Mouse (Mus musculus) heart, embryonic 11.5 days (tissue): ENCODE measurements around the gene 2010111I01Rik. TPM values are rescaled to one million over a fixed set of nuclear protein-coding genes. Genes with fewer than 3 reads are reported as not detected.

Experiments used
- ATAC-seq: fragments of 200-750 bp; cut with Nextera tagmentation; replicated peaks from 2 replicates; pipeline ENCODE4 v1.8.0; 2017; ENCODE audit warnings: moderate library complexity; ENCODE audit not compliant: insufficient number of reproducible peaks, low FRiP score, low TSS enrichment
- H3K27ac ChIP-seq: fragments of 300-500 bp; sonication (generic); 2 replicates; pipeline ENCODE4 v1.5.1; 2014; ENCODE audit warnings: mild to moderate bottlenecking, low read depth, low read length
- H3K27me3 ChIP-seq: fragments of 300-500 bp; sonication (generic); 2 replicates; pipeline ENCODE4 v1.6.1; 2014; ENCODE audit warnings: mild to moderate bottlenecking, low read length, mixed read lengths; ENCODE audit not compliant: control insufficient read depth, insufficient read depth
- H3K36me3 ChIP-seq: fragments of 300-500 bp; sonication (generic); 2 replicates; pipeline ENCODE4 v1.6.1; 2014; ENCODE audit warnings: mild to moderate bottlenecking, low read length, moderate library complexity, mixed read lengths; ENCODE audit not compliant: control insufficient read depth, insufficient read depth
- H3K4me1 ChIP-seq: fragments of 300-500 bp; sonication (generic); 2 replicates; pipeline ENCODE4 v1.6.1; 2014; ENCODE audit warnings: low read length; ENCODE audit not compliant: control insufficient read depth, insufficient read depth
- H3K4me2 ChIP-seq: fragments of 300-500 bp; sonication (generic); 2 replicates; pipeline ENCODE4 v1.6.1; 2014; ENCODE audit warnings: mild to moderate bottlenecking, moderate library complexity
- H3K4me3 ChIP-seq: fragments of 300-500 bp; sonication (generic); 2 replicates; pipeline ENCODE4 v1.5.1; 2014; ENCODE audit warnings: low read depth, low read length
- H3K9ac ChIP-seq: fragments of 300-500 bp; sonication (generic); 2 replicates; pipeline ENCODE4 v1.6.1; 2014; ENCODE audit warnings: mild to moderate bottlenecking, low read depth, low read length, moderate library complexity
- H3K9me3 ChIP-seq: fragments of 300-500 bp; sonication (generic); replicated peaks from 2 replicates; pipeline ENCODE4 v1.6.1; 2016; ENCODE audit warnings: low read length; ENCODE audit not compliant: control insufficient read depth
- WGBS: fragments of 180-500 bp; shearing (Covaris S2); extraction: QIAGEN DNeasy Blood & Tissue Kit; methylation state at CpG from one replicate; pipeline ENCODE4 v1.1.7; 2014; ENCODE audit not compliant: insufficient replicate concordance; 5-methylcytosine and 5-hydroxymethylcytosine counted together
- polyA plus RNA-seq: library from polyadenylated mRNA; unstranded; fragments of >200 nt; fragmentation: Nextera tagmentation; extraction: Ambion mirVana; gene quantifications from 2 replicates; pipeline ENCODE4 v1.2.1, GENCODE M21; 2014

The 2010111I01Rik gene
- polyA plus RNA-seq, 1 experiment from 2014 or later, result 58.9 TPM

DNA sequence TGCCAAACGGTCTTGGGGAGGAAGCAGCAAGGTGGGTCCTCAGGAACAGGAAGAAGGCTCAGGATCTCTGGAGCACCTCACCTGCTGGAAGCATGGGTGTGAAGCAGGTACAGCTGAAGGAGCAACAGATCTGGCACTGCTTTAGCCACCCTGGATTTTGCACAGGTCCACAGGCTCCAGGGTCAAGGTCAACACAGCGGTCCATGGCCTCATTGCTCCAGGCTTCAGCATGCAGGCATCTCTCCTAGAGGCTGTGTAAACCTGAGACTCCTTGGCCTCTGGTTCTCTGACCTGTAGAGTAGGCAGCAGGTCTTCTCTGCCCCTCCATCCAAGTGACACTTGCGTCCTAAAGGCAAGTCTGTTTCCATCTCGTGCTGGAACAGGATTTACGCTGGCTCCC is 334.2 kb downstream of the 2010111I01Rik start:
- ATAC-seq, result no peak
- Histone ChIP-seq H3K4me2 (no peak overlapping the region), H3K27ac (no peak overlapping the region), H3K36me3 (peaks cover 46% of the 10 kb centered on the region), H3K4me3 (no peak overlapping the region), H3K27me3 (no peaks in the 10 kb centered on the region), H3K9ac (no peak overlapping the region), H3K9me3 (no peaks in the 10 kb centered on the region), H3K4me1 (peaks cover 10% of the 10 kb centered on the region)
- WGBS, result 88% methylated on average over 5 of the region's 5 CpGs

DNA sequence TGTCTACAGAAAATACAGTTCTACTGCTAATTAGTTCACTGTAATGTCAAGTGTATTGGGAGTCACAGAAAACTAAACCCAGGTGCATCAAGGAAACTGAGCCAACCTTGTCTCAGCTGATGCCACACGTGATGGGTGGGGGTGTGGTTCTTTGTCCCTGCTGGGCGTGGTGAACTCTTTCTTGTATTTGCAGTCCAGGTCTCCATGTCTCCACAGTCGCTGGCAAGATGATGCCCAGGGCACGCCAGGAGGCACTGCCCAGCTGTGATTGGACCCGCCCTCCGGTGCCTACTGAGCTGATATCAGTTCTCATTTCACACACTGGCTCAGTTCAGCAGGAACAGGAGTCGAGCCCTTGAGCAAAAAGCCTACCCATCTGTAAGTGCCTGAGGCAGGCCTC is 336.2 kb downstream of the 2010111I01Rik start:
- Histone ChIP-seq H3K36me3 (peaks cover 49% of the 10 kb centered on the region), H3K4me1 (peaks cover 5% of the 10 kb centered on the region; the same call in 1 of the 2 replicates), H3K27ac (no peak overlapping the region), H3K27me3 (no peaks in the 10 kb centered on the region), H3K9me3 (no peaks in the 10 kb centered on the region), H3K9ac (no peak overlapping the region), H3K4me2 (no peak overlapping the region), H3K4me3 (no peak overlapping the region)
- no peak for ATAC-seq
- 80% methylated on average over 7 of the region's 7 CpGs for WGBS

DNA sequence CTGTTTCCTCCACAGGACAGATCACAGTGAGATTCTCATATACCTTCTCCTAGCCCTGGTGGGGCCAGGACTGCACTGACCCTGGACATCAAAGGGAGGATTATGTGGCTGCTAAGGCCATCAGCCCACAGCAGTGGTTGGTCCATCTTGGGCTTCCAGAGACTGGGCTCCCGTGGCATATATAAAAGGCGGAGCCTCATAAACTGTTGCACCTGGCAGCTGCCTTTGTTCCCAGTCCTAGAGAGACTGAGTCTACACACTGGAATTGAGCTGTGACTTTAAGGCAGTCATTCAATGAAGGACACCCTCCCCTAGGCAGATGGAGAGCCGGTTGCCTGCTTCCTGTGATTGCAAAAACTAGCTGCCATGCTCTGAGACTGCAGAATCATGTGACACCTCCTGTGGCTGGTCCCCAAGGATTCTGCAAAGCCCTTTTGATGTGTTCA is 337.1 kb downstream of the 2010111I01Rik start:
- Histone ChIP-seq H3K9me3 (no peaks in the 10 kb centered on the region), H3K36me3 (peaks cover 50% of the 10 kb centered on the region), H3K27me3 (no peaks in the 10 kb centered on the region), H3K4me2 (no peak overlapping the region), H3K4me3 (no peak overlapping the region), H3K4me1 (peaks cover 5% of the 10 kb centered on the region; the same call in 1 of the 2 replicates), H3K9ac (no peak overlapping the region), H3K27ac (no peak overlapping the region)
- ATAC-seq, result no peak
- WGBS, result 54% methylated on average over 3 of the region's 3 CpGs

DNA sequence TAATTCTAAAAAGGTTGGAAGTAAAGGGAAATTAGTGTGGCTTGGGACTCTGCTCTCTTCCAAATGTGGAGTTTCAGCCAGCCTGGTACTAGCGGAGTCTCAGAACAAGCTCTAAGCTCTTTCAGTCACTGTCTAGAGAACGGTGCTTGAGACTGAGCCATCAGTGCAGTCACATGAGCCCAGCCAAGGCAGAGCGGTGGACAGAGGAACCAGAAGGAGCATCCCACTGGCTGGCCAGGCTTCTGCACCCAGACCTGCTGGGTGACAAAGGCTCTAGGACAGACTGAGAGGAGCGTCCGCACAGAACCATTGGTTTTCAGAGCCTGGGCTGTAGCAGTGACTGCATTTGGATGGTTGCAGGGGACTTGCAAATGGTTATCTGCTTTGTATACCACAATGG is 337.7 kb downstream of the 2010111I01Rik start:
- WGBS, result 86% methylated on average over 5 of the region's 5 CpGs
- ATAC-seq, result no peak
- H3K9me3 ChIP-seq, result no peaks in the 10 kb centered on the region
- H3K36me3 ChIP-seq, result peaks cover 47% of the 10 kb centered on the region
- no peak overlapping the region for H3K9ac ChIP-seq
- no peaks in the 10 kb centered on the region for H3K27me3 ChIP-seq
- no peak overlapping the region for H3K4me2 ChIP-seq
- no peak overlapping the region for H3K4me3 ChIP-seq
- peaks cover 5% of the 10 kb centered on the region; the same call in 1 of the 2 replicates for H3K4me1 ChIP-seq
- H3K27ac ChIP-seq, result no peak overlapping the region

DNA sequence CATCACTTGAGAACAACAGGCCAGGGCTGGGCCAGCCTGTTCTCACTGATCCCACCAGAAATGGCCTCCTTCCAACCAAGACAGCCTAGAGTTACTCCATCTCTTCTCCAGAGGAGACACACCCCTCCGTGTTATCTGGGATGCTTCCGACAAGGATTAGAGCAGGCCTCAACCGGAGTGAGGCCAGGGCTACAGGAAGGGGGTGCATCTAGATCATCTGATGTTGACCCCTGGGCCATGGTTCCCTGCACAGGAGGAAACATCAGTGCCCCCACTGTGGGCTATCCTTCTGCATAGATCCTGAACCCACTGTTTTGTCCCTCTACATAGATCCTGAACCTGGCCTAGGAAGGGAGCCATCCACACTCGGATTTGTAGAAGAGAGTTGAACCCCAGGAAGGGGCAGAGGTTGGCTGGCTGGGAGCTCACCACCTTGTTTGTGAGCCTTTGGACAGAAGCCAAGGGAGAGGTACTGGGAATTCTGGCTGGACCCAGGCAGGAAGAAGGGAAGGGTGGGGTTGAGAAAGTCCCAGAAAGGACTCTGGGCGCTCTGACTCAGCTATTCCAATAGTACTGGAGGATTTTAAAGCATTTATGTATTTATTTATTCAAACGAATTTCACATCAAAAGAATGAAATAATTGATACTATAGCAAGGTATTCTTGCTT is 339.6 kb downstream of the 2010111I01Rik start:
- Histone ChIP-seq H3K9ac (no peak overlapping the region), H3K27me3 (no peaks in the 10 kb centered on the region), H3K9me3 (no peaks in the 10 kb centered on the region), H3K27ac (no peak overlapping the region), H3K36me3 (peaks cover 33% of the 10 kb centered on the region), H3K4me3 (no peak overlapping the region), H3K4me2 (no peak overlapping the region), H3K4me1 (peaks cover 14% of the 10 kb centered on the region)
- no peak for ATAC-seq
- WGBS, result 66% methylated on average over 6 of the region's 6 CpGs

DNA sequence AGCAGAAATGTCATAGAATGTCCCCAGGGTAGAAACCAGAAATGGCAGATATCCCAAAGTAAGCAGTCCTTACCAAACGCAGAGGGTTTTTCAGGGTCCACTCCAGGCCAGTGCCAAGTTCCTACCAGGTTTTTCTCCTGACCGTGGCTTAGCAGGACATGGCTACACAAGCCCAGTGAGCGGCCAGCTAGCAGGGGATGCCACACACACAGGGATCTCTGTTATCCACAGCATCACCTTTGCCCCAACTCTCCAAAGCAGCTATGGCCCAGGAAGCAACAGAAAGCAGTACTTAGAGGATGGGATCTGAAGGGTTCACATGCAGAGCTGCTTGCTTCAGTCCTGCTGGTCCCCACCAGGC is 340.1 kb downstream of the 2010111I01Rik start:
- Histone ChIP-seq H3K27ac (no peak overlapping the region), H3K4me3 (no peak overlapping the region), H3K4me1 (peaks cover 15% of the 10 kb centered on the region), H3K27me3 (no peaks in the 10 kb centered on the region), H3K4me2 (no peak overlapping the region), H3K9me3 (no peaks in the 10 kb centered on the region), H3K9ac (no peak overlapping the region), H3K36me3 (peaks cover 32% of the 10 kb centered on the region)
- ATAC-seq, result no peak
- 64% methylated on average over 3 of the region's 3 CpGs for WGBS

DNA sequence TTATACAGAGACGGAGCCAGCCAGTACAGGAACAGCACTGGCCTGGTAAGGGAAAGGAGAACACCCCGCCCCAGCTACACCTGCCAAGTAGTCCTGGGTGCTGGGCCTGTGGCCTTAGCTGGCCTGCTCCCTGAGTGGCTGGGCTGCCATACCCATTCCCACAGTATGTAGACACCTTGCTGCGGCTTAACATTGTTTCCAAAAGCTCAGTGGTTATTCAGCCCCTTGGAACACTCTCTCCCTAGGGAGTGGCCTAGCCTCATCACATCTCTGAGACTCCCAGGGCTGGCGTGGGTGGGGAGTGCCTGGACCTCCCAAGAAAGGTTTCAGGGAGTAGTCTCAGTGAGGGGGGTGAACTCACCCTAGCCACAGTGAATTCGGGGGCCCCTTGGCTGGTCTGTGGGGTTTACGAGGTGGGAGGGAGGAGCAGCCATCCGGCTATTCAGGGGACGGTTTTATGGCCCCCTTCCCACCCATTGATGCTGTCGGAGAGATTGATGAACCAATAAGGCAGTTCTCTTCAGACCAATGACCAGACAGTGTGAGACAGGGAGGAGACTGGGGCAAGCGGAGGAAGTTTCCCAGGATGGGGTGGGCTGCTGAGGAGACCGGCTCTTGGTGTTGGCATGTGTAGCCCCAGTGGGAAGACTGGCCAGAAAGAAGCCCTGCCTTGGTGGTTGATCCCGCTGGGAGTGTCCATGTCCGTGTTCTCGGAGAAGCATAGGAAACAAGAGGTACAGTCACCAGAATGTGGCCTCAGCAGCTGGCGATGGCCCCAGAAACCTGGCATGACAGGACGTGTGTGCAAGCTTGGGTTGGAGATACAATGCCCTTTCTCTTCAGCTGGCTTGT is 340.7 kb downstream of the 2010111I01Rik start:
- Histone ChIP-seq H3K4me3 (no peak overlapping the region), H3K4me2 (no peak overlapping the region), H3K9ac (no peak overlapping the region), H3K27ac (no peak overlapping the region), H3K36me3 (peaks cover 30% of the 10 kb centered on the region), H3K27me3 (no peaks in the 10 kb centered on the region), H3K4me1 (peaks cover 15% of the 10 kb centered on the region), H3K9me3 (no peaks in the 10 kb centered on the region)
- no peak for ATAC-seq
- WGBS, result 77% methylated on average over 16 of the region's 16 CpGs

DNA sequence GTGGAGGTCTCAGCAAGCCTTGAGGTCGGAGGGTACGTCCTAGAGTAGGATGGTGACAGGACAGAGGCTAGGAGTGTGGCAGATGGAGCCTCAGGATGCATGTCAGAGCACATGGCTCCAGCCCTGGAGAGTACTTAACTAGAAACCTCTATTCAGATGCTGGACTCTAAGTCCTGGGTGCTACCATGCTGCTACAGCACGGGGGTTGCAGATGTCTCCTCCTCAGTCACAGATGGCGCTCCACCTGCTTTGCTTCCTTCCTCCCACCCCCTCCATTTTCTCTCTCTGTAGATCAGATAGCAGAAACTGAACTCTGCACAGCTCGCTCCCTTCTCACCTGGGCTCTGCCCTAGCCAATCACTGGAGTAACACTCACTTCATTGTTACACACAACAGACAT is 342.1 kb downstream of the 2010111I01Rik start:
- 79% methylated on average over 5 of the region's 5 CpGs for WGBS
- ATAC-seq, result no peak
- Histone ChIP-seq H3K27me3 (no peaks in the 10 kb centered on the region), H3K9ac (no peak overlapping the region), H3K9me3 (no peaks in the 10 kb centered on the region), H3K4me1 (peaks cover 15% of the 10 kb centered on the region), H3K4me3 (no peak overlapping the region), H3K27ac (no peak overlapping the region), H3K4me2 (no peak overlapping the region), H3K36me3 (peaks cover 17% of the 10 kb centered on the region; the same call in 1 of the 2 replicates)
